Mouse (Mus musculus) spleen, adult 2 months (tissue): ENCODE measurements around the gene 1700028K03Rik. TPM values are rescaled to one million over a fixed set of nuclear protein-coding genes. Genes with fewer than 3 reads are reported as not detected.

ENCODE experiments used
- DNase-seq, 2 experiments: peaks; one replicate each; pipeline versions ENCODE4 v3.0.0 to v3.0.0-alpha.2; 2012 to 2021; ENCODE audit warnings: low spot score in 2 of 2, low read depth in 1 of 2
- H3K27ac ChIP-seq: fragments of 200-500 bp; 2 replicates; pipeline ENCODE4 v1.5.1; 2012; ENCODE audit warnings: low read length, inconsistent platforms; ENCODE audit not compliant: insufficient read depth
- H3K27me3 ChIP-seq: fragments of 200-500 bp; 2 replicates; pipeline ENCODE4 v1.6.1; 2012; ENCODE audit warnings: mild to moderate bottlenecking, moderate library complexity, low read length, inconsistent platforms; ENCODE audit not compliant: control insufficient read depth, insufficient read depth
- H3K36me3 ChIP-seq: fragments of 200-500 bp; 2 replicates; pipeline ENCODE4 v1.6.1; 2012; ENCODE audit warnings: mild to moderate bottlenecking, low read length, inconsistent platforms; ENCODE audit not compliant: control insufficient read depth, insufficient read depth
- H3K4me1 ChIP-seq: fragments of 200-500 bp; 2 replicates; pipeline ENCODE4 v1.6.1; 2011; ENCODE audit warnings: inconsistent platforms; ENCODE audit not compliant: control insufficient read depth, insufficient read depth, insufficient read length
- H3K4me3 ChIP-seq: fragments of 200-500 bp; 2 replicates; pipeline ENCODE4 v1.5.1; 2011; ENCODE audit warnings: mild to moderate bottlenecking, inconsistent platforms; ENCODE audit not compliant: insufficient read depth, insufficient read length; ENCODE audit errors: extremely low read depth
- CTCF ChIP-seq: fragments of 200-500 bp; IDR thresholded peaks from 2 replicates; pipeline ENCODE4 v1.5.1; 2011; ENCODE audit warnings: mild to moderate bottlenecking, inconsistent platforms; ENCODE audit not compliant: insufficient read depth, insufficient read length, insufficient replicate concordance; ENCODE audit errors: extremely low read depth
- POLR2A ChIP-seq: fragments of 200-500 bp; IDR thresholded peaks from 2 replicates; pipeline ENCODE4 v1.6.1; 2011; ENCODE audit warnings: low read depth, low read length, inconsistent platforms
- WGBS: fragments of 180-500 bp; shearing (Covaris S2); methylation state at CpG from one replicate; pipeline ENCODE4 v1.1.7; 2018; 5-methylcytosine and 5-hydroxymethylcytosine counted together
- polyA plus RNA-seq: library from polyadenylated mRNA; depleted of rRNA; stranded (reverse); fragments of >200 nt; gene quantifications from 2 replicates; pipeline ENCODE4 v1.2.3, GENCODE M21; 2012

1700028K03Rik gene
- polyA plus RNA-seq, 1 experiment, result 0.01 TPM

DNA sequence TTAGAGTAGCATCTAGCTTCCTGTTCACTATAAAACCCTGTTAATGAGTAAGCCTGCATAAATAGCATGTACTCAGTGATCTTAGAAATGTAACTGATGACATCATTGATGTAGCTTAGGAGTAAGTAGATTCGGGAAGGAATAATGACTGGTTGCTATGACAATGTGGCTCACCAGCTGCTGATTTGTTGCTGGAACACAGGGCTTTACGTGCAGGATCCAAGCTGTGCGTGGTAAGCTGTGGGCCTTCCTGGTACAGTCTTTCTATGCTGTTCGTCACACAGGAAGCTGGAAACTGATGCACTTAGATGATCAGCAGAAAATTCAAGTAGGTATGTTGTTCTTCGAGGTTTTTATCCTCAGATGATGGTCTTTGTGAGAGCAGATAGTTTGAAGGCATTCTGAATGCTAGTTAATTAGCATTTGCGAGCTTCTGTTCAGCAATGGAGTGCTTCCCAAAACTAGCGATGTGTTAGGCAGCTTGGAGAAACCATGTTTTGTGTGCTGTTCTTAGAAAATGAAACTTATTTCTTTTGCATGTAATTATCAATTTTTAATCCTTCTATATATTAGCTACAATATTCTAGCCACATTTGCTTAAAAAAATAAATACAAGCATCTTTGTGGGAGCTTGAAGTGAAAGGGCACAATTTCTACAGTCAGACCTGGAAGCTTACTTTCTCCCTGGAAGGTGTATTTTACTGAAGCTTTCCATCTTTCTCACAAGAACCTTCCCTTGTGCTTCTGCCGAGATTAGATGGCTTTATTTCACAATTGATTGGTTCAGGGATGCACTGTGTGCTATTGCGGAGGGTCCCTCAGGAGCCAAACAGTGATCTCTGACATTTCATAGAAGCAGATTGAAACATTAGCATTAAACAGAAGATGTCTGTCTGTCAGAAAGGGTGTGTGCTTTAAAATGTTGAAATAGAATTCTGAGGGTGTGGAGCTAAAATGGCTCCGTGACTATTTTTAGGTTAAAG, 36.7 kb upstream of the 1700028K03Rik start:
- peak overlapping the region; percentile 15; the same call in 1 of the 2 replicates for H3K27ac ChIP-seq
- WGBS, result 51% methylated on average over 10 of the region's 10 CpGs

DNA sequence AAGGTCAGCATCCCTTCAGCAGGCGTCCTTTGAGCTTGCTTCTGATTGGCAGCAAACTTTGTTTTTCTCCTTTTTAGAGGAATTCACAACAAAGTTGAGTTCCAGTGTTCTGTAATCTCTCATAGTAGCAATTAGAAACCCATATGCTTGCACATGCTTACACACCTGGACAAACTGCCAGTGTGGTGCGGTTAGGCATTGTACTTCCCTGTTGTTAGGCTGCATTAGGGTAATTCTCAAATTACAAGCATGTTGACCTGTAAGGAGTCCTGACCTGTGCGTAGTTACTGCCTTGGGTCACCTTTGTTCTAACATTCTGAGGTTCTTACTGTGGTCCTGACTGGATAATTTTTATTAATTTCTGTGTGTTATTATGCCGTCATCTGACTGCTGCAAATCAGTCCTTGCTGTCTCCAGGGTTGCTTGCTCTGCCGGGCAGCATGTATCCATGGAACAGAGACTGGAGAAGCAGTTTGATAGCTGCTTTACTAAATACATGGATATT, 35.7 kb upstream of the 1700028K03Rik start:
- H3K27ac ChIP-seq, result no peak overlapping the region
- DNase-seq, result no peak
- 62% methylated on average over 5 of the region's 5 CpGs for WGBS
- no peak overlapping the region for H3K4me3 ChIP-seq
- peaks cover 4% of the 10 kb centered on the region; the same call in 1 of the 2 replicates for H3K4me1 ChIP-seq
- TF ChIP-seq CTCF (no peak), POLR2A (no peak)
- H3K36me3 ChIP-seq, result no peaks in the 10 kb centered on the region
- no peaks in the 10 kb centered on the region for H3K27me3 ChIP-seq

More for the DNA sequence above, 36.7 kb upstream of the 1700028K03Rik start:
- TF ChIP-seq CTCF (no peak), POLR2A (no peak)
- DNase-seq, result peak in 1 of 2 experiments; percentile 23
- H3K36me3 ChIP-seq, result no peaks in the 10 kb centered on the region
- peak overlapping the region; percentile 9; the same call in 1 of the 2 replicates for H3K4me3 ChIP-seq
- H3K27me3 ChIP-seq, result no peaks in the 10 kb centered on the region
- peaks cover 4% of the 10 kb centered on the region; the same call in 1 of the 2 replicates for H3K4me1 ChIP-seq

DNA sequence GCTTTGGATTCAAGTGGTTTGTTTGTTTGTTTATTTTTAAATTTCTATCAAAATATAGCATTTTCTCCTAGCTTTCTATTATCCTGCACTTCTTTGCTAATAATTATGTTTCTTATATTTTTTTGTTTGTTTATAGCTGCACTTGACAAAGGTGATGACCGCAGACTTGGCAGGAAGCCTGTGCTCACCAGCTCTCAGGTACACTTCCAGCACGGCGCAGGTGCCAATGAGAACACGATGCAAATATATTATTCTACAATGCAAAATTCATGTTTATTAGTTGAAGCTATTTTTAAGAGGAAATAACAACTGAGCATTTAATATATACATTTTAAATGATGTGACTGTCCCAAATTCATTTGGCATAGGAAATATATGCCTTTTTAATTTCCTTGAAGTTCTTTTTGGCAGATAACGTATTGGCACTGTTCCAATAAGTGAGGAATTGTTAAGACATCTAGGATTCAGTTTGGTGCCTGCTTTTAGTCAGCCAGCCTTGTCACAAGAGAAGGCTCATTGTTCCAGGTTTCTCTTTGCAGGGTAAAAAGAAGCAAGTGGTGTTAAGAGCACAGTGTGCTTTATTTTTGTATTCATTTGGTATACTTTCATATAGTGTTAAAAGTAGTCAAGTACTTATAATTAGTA, 34.5 kb upstream of the 1700028K03Rik start:
- H3K4me3 ChIP-seq, result no peak overlapping the region
- peaks cover 4% of the 10 kb centered on the region; the same call in 1 of the 2 replicates for H3K4me1 ChIP-seq
- no peak overlapping the region for H3K27ac ChIP-seq
- 95% methylated on average over 5 of the region's 5 CpGs for WGBS
- H3K36me3 ChIP-seq, result peaks cover 2% of the 10 kb centered on the region; the same call in 1 of the 2 replicates
- TF ChIP-seq CTCF (no peak), POLR2A (no peak)
- H3K27me3 ChIP-seq, result no peaks in the 10 kb centered on the region
- no peak for DNase-seq

DNA sequence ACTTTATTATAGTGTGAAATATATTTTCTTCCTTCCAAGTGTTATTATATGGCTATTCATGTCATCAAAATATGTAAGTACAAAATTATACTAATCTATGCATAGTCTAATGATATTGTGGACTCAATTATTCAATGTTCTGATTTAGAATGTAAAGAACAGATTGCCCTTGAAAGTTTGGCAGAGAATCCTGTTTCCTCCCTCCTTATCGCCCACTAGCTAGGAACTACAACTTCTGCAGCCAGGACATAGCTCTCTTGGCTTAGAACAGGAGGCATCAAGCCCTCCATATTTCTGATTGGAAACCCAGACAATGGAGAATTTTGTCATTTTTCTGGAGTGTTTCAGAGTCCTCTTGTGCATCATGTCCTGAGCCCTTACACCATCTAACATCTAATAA, 33.8 kb upstream of the 1700028K03Rik start:
- Histone ChIP-seq H3K4me1 (peaks cover 4% of the 10 kb centered on the region; the same call in 1 of the 2 replicates), H3K4me3 (no peak overlapping the region), H3K27me3 (no peaks in the 10 kb centered on the region), H3K27ac (no peak overlapping the region), H3K36me3 (peaks cover 2% of the 10 kb centered on the region; the same call in 1 of the 2 replicates)
- TF ChIP-seq CTCF, result no peak
- TF ChIP-seq POLR2A, result no peak
- WGBS, result 85% methylated on average over 1 of the region's 1 CpGs
- no peak for DNase-seq

DNA sequence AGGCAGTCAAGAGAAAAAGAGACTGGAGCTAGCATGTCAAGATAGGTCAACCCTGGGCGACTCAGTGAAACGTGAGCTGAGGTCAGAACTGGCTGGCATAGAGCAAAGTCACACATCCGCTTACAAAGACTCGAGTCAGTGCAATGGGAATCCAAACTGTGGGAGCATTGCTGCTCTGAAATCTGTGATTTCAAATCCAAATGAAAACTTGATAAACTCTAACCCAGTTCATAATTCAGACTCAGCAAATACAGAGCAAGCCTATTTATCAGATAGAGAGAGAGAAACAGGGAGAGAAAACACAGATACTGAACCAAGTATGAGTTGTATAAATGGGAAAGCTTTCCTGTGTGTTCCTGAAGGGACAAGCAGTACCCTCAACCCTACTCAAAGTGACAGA, 27.2 kb upstream of the 1700028K03Rik start, which contains the start of gene Gm42669:
Gm42669 (plus strand) TSS at position 301 of the 400 bp plus-strand sequence.
- no peak within 1 kb of the TSS for H3K27ac ChIP-seq
- H3K27me3 ChIP-seq, result no peaks in the 10 kb centered on the region
- DNase-seq, result no peak
- H3K4me3 ChIP-seq, result no peak within 1 kb of the TSS
- H3K4me1 ChIP-seq, result no peaks in the 10 kb centered on the region
- 88% methylated on average over 4 of the region's 4 CpGs for WGBS
- H3K36me3 ChIP-seq, result peaks cover 4% of the 10 kb centered on the region
- TF ChIP-seq CTCF (no peak), POLR2A (no peak)

DNA sequence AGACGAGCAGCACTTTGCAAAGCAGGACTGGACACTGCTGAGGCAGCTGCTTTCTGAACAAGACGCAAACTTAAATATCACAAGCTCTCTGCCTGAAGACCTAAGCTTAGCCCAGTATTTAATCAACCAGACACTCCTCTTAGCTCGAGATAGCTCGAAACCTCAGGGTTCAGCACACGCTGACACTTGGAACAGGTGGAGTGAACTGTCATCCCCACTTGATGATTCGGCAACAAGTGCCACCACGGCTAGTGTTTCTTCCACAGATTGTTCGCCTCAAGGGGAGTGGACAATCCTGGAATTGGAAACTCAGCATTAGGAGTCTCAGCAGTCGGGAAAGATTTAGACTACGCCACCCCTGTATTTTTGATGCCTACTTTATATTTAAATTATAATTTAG, 24.0 kb upstream of the 1700028K03Rik start:
- Histone ChIP-seq H3K27me3 (no peaks in the 10 kb centered on the region), H3K4me1 (peaks cover 2% of the 10 kb centered on the region; the same call in 1 of the 2 replicates), H3K27ac (no peak overlapping the region), H3K36me3 (peaks cover 1% of the 10 kb centered on the region), H3K4me3 (no peak overlapping the region)
- no peak for TF ChIP-seq CTCF
- TF ChIP-seq POLR2A, result no peak
- DNase-seq, result no peak
- WGBS, result 92% methylated on average over 10 of the region's 10 CpGs
